Mouse (Mus musculus): ENCODE measurements at regions not wholly inside any gene's neighbourhood (a gene's known extent, or its start where the extent isn't known, plus 50 kb on each side); places are given as distances from the start of the nearest gene placed in this dataset.

- Histone ChIP-seq H3K4me2 (ENCODE audit: low read length) (no peak overlapping the region), H3K27me3 (ENCODE audit: control insufficient read depth, insufficient read depth, low read depth, low read length) (no peaks in the 10 kb centered on the region), H3K36me3 (ENCODE audit: control insufficient read depth, insufficient read depth, low read length) (no peaks in the 10 kb centered on the region), H3K9ac (ENCODE audit: low read depth, low read length) (no peak overlapping the region), H3K4me1 (ENCODE audit: control insufficient read depth, insufficient read depth, low read length) (peaks cover 2% of the 10 kb centered on the region; the same call in 1 of the 2 replicates), H3K9me3 (replicated peaks; ENCODE audit: control insufficient read depth, low read length, poor library complexity, severe bottlenecking) (no peaks in the 10 kb centered on the region), H3K27ac (ENCODE audit: low read length) (no peak overlapping the region), H3K4me3 (ENCODE audit: low read depth, low read length) (no peak overlapping the region)
- no peak for ATAC-seq
- 76% methylated on average over 9 of the region's 9 CpGs for WGBS
Observed at GRCm38 (mm10) chr6:99810974-99811798, 85.0 kb upstream of the Prok2 start.

GRCm38 (mm10) chr6:99804905-99805245 lies 78.7 kb upstream of the Prok2 start:
- ATAC-seq = peak; percentile 18; the same call in 1 of the 2 replicates
- H3K4me3 ChIP-seq (ENCODE audit: low read depth, low read length) = no peak overlapping the region
- no peaks in the 10 kb centered on the region for H3K27me3 ChIP-seq (ENCODE audit: control insufficient read depth, insufficient read depth, low read depth, low read length)
- no peaks in the 10 kb centered on the region for H3K9me3 ChIP-seq (replicated peaks; ENCODE audit: control insufficient read depth, low read length, poor library complexity, severe bottlenecking)
- peak overlapping the region; percentile 46 for H3K4me2 ChIP-seq (ENCODE audit: low read length)
- WGBS = 18% methylated on average over 10 of the region's 10 CpGs
- H3K9ac ChIP-seq (ENCODE audit: low read depth, low read length) = peak overlapping the region; percentile 31; the same call in 1 of the 2 replicates
- H3K27ac ChIP-seq (ENCODE audit: low read length) = no peak overlapping the region
- peaks cover 8% of the 10 kb centered on the region; the same call in 1 of the 2 replicates for H3K4me1 ChIP-seq (ENCODE audit: control insufficient read depth, insufficient read depth, low read length)
- no peaks in the 10 kb centered on the region for H3K36me3 ChIP-seq (ENCODE audit: control insufficient read depth, insufficient read depth, low read length)

GRCm38 (mm10) chr6:99803983-99804904 lies 78.1 kb upstream of the Prok2 start:
- H3K9me3 ChIP-seq (replicated peaks; ENCODE audit: control insufficient read depth, low read length, poor library complexity, severe bottlenecking) = no peaks in the 10 kb centered on the region
- H3K27ac ChIP-seq (ENCODE audit: low read length) = peak overlapping the region; percentile 55; the same call in 1 of the 2 replicates
- peak overlapping the region; percentile 4; the same call in 1 of the 2 replicates for H3K4me3 ChIP-seq (ENCODE audit: low read depth, low read length)
- WGBS = 18% methylated on average over 25 of the region's 25 CpGs
- peak overlapping the region; percentile 46 for H3K4me2 ChIP-seq (ENCODE audit: low read length)
- ATAC-seq = peak; percentile 92
- H3K27me3 ChIP-seq (ENCODE audit: control insufficient read depth, insufficient read depth, low read depth, low read length) = no peaks in the 10 kb centered on the region
- peaks cover 8% of the 10 kb centered on the region; the same call in 1 of the 2 replicates for H3K4me1 ChIP-seq (ENCODE audit: control insufficient read depth, insufficient read depth, low read length)
- H3K9ac ChIP-seq (ENCODE audit: low read depth, low read length) = peak overlapping the region; percentile 31; the same call in 1 of the 2 replicates
- no peaks in the 10 kb centered on the region for H3K36me3 ChIP-seq (ENCODE audit: control insufficient read depth, insufficient read depth, low read length)

- peaks cover 8% of the 10 kb centered on the region; the same call in 1 of the 2 replicates for H3K4me1 ChIP-seq (ENCODE audit: control insufficient read depth, insufficient read depth, low read length)
- no peak overlapping the region for H3K4me3 ChIP-seq (ENCODE audit: low read depth, low read length)
- no peak overlapping the region for H3K9ac ChIP-seq (ENCODE audit: low read depth, low read length)
- H3K27me3 ChIP-seq (ENCODE audit: control insufficient read depth, insufficient read depth, low read depth, low read length) = no peaks in the 10 kb centered on the region
- no peak for ATAC-seq
- H3K9me3 ChIP-seq (replicated peaks; ENCODE audit: control insufficient read depth, low read length, poor library complexity, severe bottlenecking) = no peaks in the 10 kb centered on the region
- WGBS = 80% methylated on average over 6 of the region's 6 CpGs
- no peak overlapping the region for H3K4me2 ChIP-seq (ENCODE audit: low read length)
- no peaks in the 10 kb centered on the region for H3K36me3 ChIP-seq (ENCODE audit: control insufficient read depth, insufficient read depth, low read length)
- no peak overlapping the region for H3K27ac ChIP-seq (ENCODE audit: low read length)
Observed at GRCm38 (mm10) chr6:99800919-99801318, 74.7 kb upstream of the Prok2 start.

- Histone ChIP-seq H3K27me3 (ENCODE audit: control insufficient read depth, insufficient read depth, low read depth, low read length) (no peaks in the 10 kb centered on the region), H3K4me1 (ENCODE audit: control insufficient read depth, insufficient read depth, low read length) (peaks cover 8% of the 10 kb centered on the region; the same call in 1 of the 2 replicates), H3K9ac (ENCODE audit: low read depth, low read length) (no peak overlapping the region), H3K4me3 (ENCODE audit: low read depth, low read length) (no peak overlapping the region), H3K9me3 (replicated peaks; ENCODE audit: control insufficient read depth, low read length, poor library complexity, severe bottlenecking) (no peaks in the 10 kb centered on the region), H3K36me3 (ENCODE audit: control insufficient read depth, insufficient read depth, low read length) (no peaks in the 10 kb centered on the region), H3K4me2 (ENCODE audit: low read length) (no peak overlapping the region), H3K27ac (ENCODE audit: low read length) (no peak overlapping the region)
- peak; percentile 47; the same call in 1 of the 2 replicates for ATAC-seq
- 47% methylated on average over 14 of the region's 14 CpGs for WGBS
Observed at GRCm38 (mm10) chr6:99800324-99800723, 74.1 kb upstream of the Prok2 start.

GRCm38 (mm10) chr6:99796390-99796789 lies 70.2 kb upstream of the Prok2 start:
- 91% methylated on average over 12 of the region's 12 CpGs for WGBS
- no peak overlapping the region for H3K4me3 ChIP-seq (ENCODE audit: low read depth, low read length)
- no peaks in the 10 kb centered on the region for H3K9me3 ChIP-seq (replicated peaks; ENCODE audit: control insufficient read depth, low read length, poor library complexity, severe bottlenecking)
- no peak overlapping the region for H3K4me2 ChIP-seq (ENCODE audit: low read length)
- H3K36me3 ChIP-seq (ENCODE audit: control insufficient read depth, insufficient read depth, low read length) = no peaks in the 10 kb centered on the region
- peaks cover 3% of the 10 kb centered on the region; the same call in 1 of the 2 replicates for H3K4me1 ChIP-seq (ENCODE audit: control insufficient read depth, insufficient read depth, low read length)
- ATAC-seq = no peak
- H3K9ac ChIP-seq (ENCODE audit: low read depth, low read length) = no peak overlapping the region
- H3K27ac ChIP-seq (ENCODE audit: low read length) = no peak overlapping the region
- no peaks in the 10 kb centered on the region for H3K27me3 ChIP-seq (ENCODE audit: control insufficient read depth, insufficient read depth, low read depth, low read length)

GRCm38 (mm10) chr6:99793546-99793945 lies 67.4 kb upstream of the Prok2 start:
- no peak for ATAC-seq
- 44% methylated on average over 10 of the region's 10 CpGs for WGBS
- Histone ChIP-seq H3K9me3 (replicated peaks; ENCODE audit: control insufficient read depth, low read length, poor library complexity, severe bottlenecking) (no peaks in the 10 kb centered on the region), H3K27me3 (ENCODE audit: control insufficient read depth, insufficient read depth, low read depth, low read length) (no peaks in the 10 kb centered on the region), H3K27ac (ENCODE audit: low read length) (no peak overlapping the region), H3K36me3 (ENCODE audit: control insufficient read depth, insufficient read depth, low read length) (no peaks in the 10 kb centered on the region), H3K4me3 (ENCODE audit: low read depth, low read length) (no peak overlapping the region), H3K9ac (ENCODE audit: low read depth, low read length) (no peak overlapping the region), H3K4me2 (ENCODE audit: low read length) (no peak overlapping the region), H3K4me1 (ENCODE audit: control insufficient read depth, insufficient read depth, low read length) (no peaks in the 10 kb centered on the region)

GRCm38 (mm10) chr6:99792353-99792752 lies 66.2 kb upstream of the Prok2 start:
- H3K4me3 ChIP-seq (ENCODE audit: low read depth, low read length) = no peak overlapping the region

More at GRCm38 (mm10) chr6:99792353-99792752, 66.2 kb upstream of the Prok2 start:
- no peaks in the 10 kb centered on the region for H3K36me3 ChIP-seq (ENCODE audit: control insufficient read depth, insufficient read depth, low read length)
- H3K4me2 ChIP-seq (ENCODE audit: low read length) = no peak overlapping the region
- H3K27me3 ChIP-seq (ENCODE audit: control insufficient read depth, insufficient read depth, low read depth, low read length) = no peaks in the 10 kb centered on the region
- no peak overlapping the region for H3K9ac ChIP-seq (ENCODE audit: low read depth, low read length)
- 71% methylated on average over 10 of the region's 10 CpGs for WGBS
- H3K4me1 ChIP-seq (ENCODE audit: control insufficient read depth, insufficient read depth, low read length) = no peaks in the 10 kb centered on the region
- ATAC-seq = no peak
- H3K27ac ChIP-seq (ENCODE audit: low read length) = no peak overlapping the region
- no peaks in the 10 kb centered on the region for H3K9me3 ChIP-seq (replicated peaks; ENCODE audit: control insufficient read depth, low read length, poor library complexity, severe bottlenecking)

Data from midbrain, embryonic 16.5 days (tissue).